Comparison of ENCODE assay signal across 8 mouse cellular contexts in genomic region chr2:167420811-167421241, GRCm38 (mm10). TPM values are rescaled to one million over a fixed set of nuclear protein-coding genes. Genes with fewer than 3 reads are reported as not detected.
DNase-seq lines count a peak whose midpoint lies in the region; ATAC-seq and TF ChIP-seq lines count a peak whose summit lies in the region.

No protein-coding gene starts in this region.

- ATAC-seq in forebrain, embryonic 16.5 days: no peak
- peak; percentile 4; the same call in 1 of the 2 replicates for ATAC-seq in liver, embryonic 12.5 days

- no peak for DNase-seq in kidney, adult 2 months
- no peak for DNase-seq in kidney, adult 18-20 months
- peak; percentile 29 for DNase-seq in MEL-GATA-1-ER (ENCODE audit: extremely low read depth, low read depth)
- DNase-seq in adrenal gland, postnatal 36 days: no peak
- DNase-seq in layer of hippocampus, postnatal 25 days (ENCODE audit: extremely low spot score in 1 of 2, low spot score in 1 of 2): no peak
- no peak for DNase-seq in thymus, postnatal 0 days (ENCODE audit: low spot score)

- peak overlapping the region; percentile 89 for H3K4me3 ChIP-seq in kidney, adult 2 months (ENCODE audit: insufficient read depth, low read depth, low read length)
- peak overlapping the region; percentile 90 for H3K4me3 ChIP-seq in forebrain, embryonic 16.5 days (replicated peaks; ENCODE audit: low read length)
- H3K4me3 ChIP-seq in liver, embryonic 12.5 days: peak overlapping the region; percentile 88

- H3K9me3 ChIP-seq in forebrain, embryonic 16.5 days (ENCODE audit: control insufficient read depth, low read length): 0 out of 2 replicates have a peak, but pooled peaks cover 2% of the 10 kb centered on the region
- 0 out of 2 replicates have a peak, but pooled peaks cover 3% of the 10 kb centered on the region for H3K9me3 ChIP-seq in liver, embryonic 12.5 days (replicated peaks)

- TF ChIP-seq POLR2A in kidney, adult 2 months (IDR thresholded peaks at IDR 0.05; ENCODE audit: low read depth, low read length): no peak

- H3K27ac ChIP-seq in kidney, adult 2 months (ENCODE audit: insufficient read depth, low read depth, low read length): peak overlapping the region; percentile 99
- H3K27ac ChIP-seq in forebrain, embryonic 16.5 days (ENCODE audit: low read length): peak overlapping the region; percentile 99
- peak overlapping the region; percentile 96 for H3K27ac ChIP-seq in liver, embryonic 12.5 days

- peak overlapping the region; percentile 93 for H3K4me2 ChIP-seq in forebrain, embryonic 16.5 days (ENCODE audit: low read length)
- peak overlapping the region; percentile 73 for H3K4me2 ChIP-seq in liver, embryonic 12.5 days

- peaks cover 17% of the 10 kb centered on the region; the same call in 1 of the 2 replicates for H3K4me1 ChIP-seq in kidney, adult 2 months (ENCODE audit: control insufficient read depth, insufficient read depth, low read length)
- peaks cover 17% of the 10 kb centered on the region for H3K4me1 ChIP-seq in forebrain, embryonic 16.5 days (replicated peaks; ENCODE audit: control insufficient read depth, insufficient read depth, low read length)
- H3K4me1 ChIP-seq in liver, embryonic 12.5 days: peaks cover 57% of the 10 kb centered on the region

- WGBS in kidney, adult 2 months: 12% methylated on average over 10 of the region's 10 CpGs
- WGBS in forebrain, embryonic 16.5 days: 17% methylated on average over 10 of the region's 10 CpGs
- 8% methylated on average over 10 of the region's 10 CpGs for WGBS in liver, embryonic 12.5 days (ENCODE audit: insufficient replicate concordance)

- H3K9ac ChIP-seq in forebrain, embryonic 16.5 days (replicated peaks; ENCODE audit: low read depth, low read length): peak overlapping the region; percentile 98
- peak overlapping the region; percentile 94 for H3K9ac ChIP-seq in liver, embryonic 12.5 days

- peaks cover 8% of the 10 kb centered on the region; the same call in 1 of the 2 replicates for H3K36me3 ChIP-seq in kidney, adult 2 months (ENCODE audit: control insufficient read depth, insufficient read depth, low read length)
- peaks cover 13% of the 10 kb centered on the region for H3K36me3 ChIP-seq in forebrain, embryonic 16.5 days (ENCODE audit: control insufficient read depth, insufficient read depth)
- H3K36me3 ChIP-seq in liver, embryonic 12.5 days: peaks cover 24% of the 10 kb centered on the region

- H3K27me3 ChIP-seq in kidney, adult 2 months (replicated peaks; ENCODE audit: control insufficient read depth, insufficient read depth, low read length): no peaks in the 10 kb centered on the region
- no peaks in the 10 kb centered on the region for H3K27me3 ChIP-seq in forebrain, embryonic 16.5 days (replicated peaks; ENCODE audit: control insufficient read depth, insufficient read depth, low read length)
- no peaks in the 10 kb centered on the region for H3K27me3 ChIP-seq in liver, embryonic 12.5 days (replicated peaks)

- no peak for TF ChIP-seq CTCF in kidney, adult 2 months (conservative IDR thresholded peaks at IDR 0.05; ENCODE audit: insufficient read depth, insufficient read length, low read depth, low read length)

RNA-seq across cellular contexts. Expression of gene Slc9a8, which starts 0.7 kb away (rescaled TPM):
- 226 and 357 TPM in 2 replicates for polyA plus RNA-seq in kidney, adult 2 months (2012; rRNA removed)
- polyA plus RNA-seq in forebrain, embryonic 16.5 days (2015; fragmentation: Nextera tagmentation; extraction: Ambion mirVana): 21.1 and 24.0 TPM in 2 replicates
- 17.4 and 18.8 TPM in 2 replicates for polyA plus RNA-seq in liver, embryonic 12.5 days (2016; fragmentation: Nextera tagmentation; extraction: Ambion mirVana)
- 10 to 100 TPM; 37.4 to 38.3 TPM for total RNA-seq in adrenal gland, postnatal 36 days (2021)
- total RNA-seq in layer of hippocampus, postnatal 25 days (2021): 10 to 100 TPM; 25.9 to 35.7 TPM
- 17.9 and 19.7 TPM in 2 replicates for polyA plus RNA-seq in thymus, postnatal 0 days (2015; fragmentation: Nextera tagmentation; extraction: Ambion mirVana)
